Mouse (Mus musculus) neural tube, embryonic 11.5 days (tissue): ENCODE measurements around the gene Saa3. TPM values are rescaled to one million over a fixed set of nuclear protein-coding genes. Genes with fewer than 3 reads are reported as not detected.
"Not testable (repeated sequence)": the region's sequence is repeated elsewhere in the genome, so short reads cannot be mapped to it uniquely, and the experiment has no call there.

Source experiments
- ATAC-seq: fragments of 200-750 bp; cut with Nextera tagmentation; 2 replicates; pipeline ENCODE4 v1.8.0; 2017; ENCODE audit warnings: moderate number of reproducible peaks, mild to moderate bottlenecking, moderate TSS enrichment, moderate library complexity; ENCODE audit not compliant: insufficient read depth, low FRiP score, low TSS enrichment
- DNase-seq: peaks from one replicate; pipeline ENCODE4 v3.0.0-alpha.2; 2015; ENCODE audit warnings: low spot score
- H3K27ac ChIP-seq: fragments of 300-500 bp; sonication (generic); 2 replicates; pipeline ENCODE4 v1.5.1; 2014; ENCODE audit warnings: low read depth, mild to moderate bottlenecking, low read length
- H3K27me3 ChIP-seq: fragments of 300-500 bp; sonication (generic); 2 replicates; pipeline ENCODE4 v1.6.1; 2014; ENCODE audit warnings: mild to moderate bottlenecking, low read length, mixed read lengths; ENCODE audit not compliant: control insufficient read depth, insufficient read depth
- H3K36me3 ChIP-seq: fragments of 300-500 bp; sonication (generic); 2 replicates; pipeline ENCODE4 v1.6.1; 2014; ENCODE audit warnings: mild to moderate bottlenecking, low read length, moderate library complexity, mixed read lengths; ENCODE audit not compliant: control insufficient read depth, insufficient read depth
- H3K4me1 ChIP-seq: fragments of 300-500 bp; sonication (generic); 2 replicates; pipeline ENCODE4 v1.6.1; 2014; ENCODE audit warnings: low read length, mixed read lengths; ENCODE audit not compliant: control insufficient read depth, insufficient read depth
- H3K4me2 ChIP-seq: fragments of 300-500 bp; sonication (generic); 2 replicates; pipeline ENCODE4 v1.6.1; 2014; ENCODE audit warnings: low read depth, mild to moderate bottlenecking, moderate library complexity
- H3K4me3 ChIP-seq: fragments of 300-500 bp; sonication (generic); 2 replicates; pipeline ENCODE4 v1.5.1; 2014; ENCODE audit warnings: low read depth, low read length
- H3K9ac ChIP-seq: fragments of 300-500 bp; sonication (generic); 2 replicates; pipeline ENCODE4 v1.6.1; 2014; ENCODE audit warnings: mild to moderate bottlenecking, low read length
- H3K9me3 ChIP-seq: fragments of 300-500 bp; sonication (generic); 2 replicates; pipeline ENCODE4 v1.6.1; 2016; ENCODE audit warnings: low read length; ENCODE audit not compliant: control insufficient read depth
- WGBS: fragments of 180-500 bp; shearing (Covaris S2); extraction: QIAGEN DNeasy Blood & Tissue Kit; methylation state at CpG from one replicate; pipeline ENCODE4 v1.1.7; 2014; 5-methylcytosine and 5-hydroxymethylcytosine counted together
- polyA plus RNA-seq: library from polyadenylated mRNA; unstranded; fragments of >200 nt; fragmentation: Nextera tagmentation; extraction: Ambion mirVana; gene quantifications from 2 replicates; pipeline ENCODE4 v1.2.1, GENCODE M21; 2014

Saa3 gene
- 0.41 TPM in 1 of 2 replicates, not detected in the other for polyA plus RNA-seq

- no peak for ATAC-seq
- 85% methylated on average over 5 of the region's 5 CpGs for WGBS
- H3K4me1 ChIP-seq, result no peaks in the 10 kb centered on the region
These were observed at the start of gene Saa3 for GRCm38 (mm10) chr7:46715600-46715999. TSS of gene Saa3 (minus strand) at chr7:46715700.

GRCm38 (mm10) chr7:46764672-46765071 lies 49.2 kb upstream of the Saa3 start:
- no peak overlapping the region for H3K9ac ChIP-seq
- no peak overlapping the region for H3K4me2 ChIP-seq
- 92% methylated on average over 8 of the region's 8 CpGs for WGBS
- no peaks in the 10 kb centered on the region for H3K9me3 ChIP-seq
- no peak overlapping the region for H3K27ac ChIP-seq
- no peaks in the 10 kb centered on the region for H3K4me1 ChIP-seq
- peaks cover 13% of the 10 kb centered on the region for H3K36me3 ChIP-seq
- DNase-seq (no peak), ATAC-seq (no peak)
- no peak overlapping the region for H3K4me3 ChIP-seq
- H3K27me3 ChIP-seq, result no peaks in the 10 kb centered on the region

More at GRCm38 (mm10) chr7:46715600-46715999, at the start of gene Saa3:
- Histone ChIP-seq H3K9ac (no peak within 1 kb of the TSS), H3K9me3 (no peaks in the 10 kb centered on the region), H3K27me3 (no peaks in the 10 kb centered on the region), H3K27ac (no peak within 1 kb of the TSS), H3K4me2 (no peak within 1 kb of the TSS), H3K4me3 (no peak within 1 kb of the TSS), H3K36me3 (no peaks in the 10 kb centered on the region)
- DNase-seq, result no peak

- H3K9me3 ChIP-seq, result no peaks in the 10 kb centered on the region
- 92% methylated on average over 5 of the region's 5 CpGs for WGBS
- ATAC-seq (no peak), DNase-seq (no peak)
- no peak overlapping the region for H3K27ac ChIP-seq
- H3K4me1 ChIP-seq, result no peaks in the 10 kb centered on the region
- H3K27me3 ChIP-seq, result no peaks in the 10 kb centered on the region
- H3K36me3 ChIP-seq, result peaks cover 6% of the 10 kb centered on the region; the same call in 1 of the 2 replicates
- H3K4me3 ChIP-seq, result no peak overlapping the region
- H3K4me2 ChIP-seq, result no peak overlapping the region
- no peak overlapping the region for H3K9ac ChIP-seq
These were observed 47.1 kb upstream of the Saa3 start for GRCm38 (mm10) chr7:46762601-46763000.

GRCm38 (mm10) chr7:46761049-46761795 lies 45.7 kb upstream of the Saa3 start:
- Histone ChIP-seq H3K27ac (no peak overlapping the region), H3K4me3 (no peak overlapping the region), H3K9me3 (no peaks in the 10 kb centered on the region), H3K36me3 (peaks cover 6% of the 10 kb centered on the region; the same call in 1 of the 2 replicates), H3K27me3 (no peaks in the 10 kb centered on the region), H3K9ac (no peak overlapping the region), H3K4me2 (no peak overlapping the region), H3K4me1 (no peaks in the 10 kb centered on the region)
- DNase-seq (no peak), ATAC-seq (no peak)
- WGBS, result 77% methylated on average over 11 of the region's 11 CpGs

- no peak within 1 kb of the TSS for H3K27ac ChIP-seq
- H3K4me1 ChIP-seq, result no peaks in the 10 kb centered on the region
- no peak within 1 kb of the TSS for H3K4me3 ChIP-seq
- DNase-seq (no peak), ATAC-seq (no peak)
- H3K36me3 ChIP-seq, result no peaks in the 10 kb centered on the region
- no peaks in the 10 kb centered on the region for H3K9me3 ChIP-seq
- 82% methylated on average over 3 of the region's 3 CpGs for WGBS
- H3K4me2 ChIP-seq, result no peak within 1 kb of the TSS
- no peaks in the 10 kb centered on the region for H3K27me3 ChIP-seq
- H3K9ac ChIP-seq, result no peak within 1 kb of the TSS
These were observed 36.0 kb upstream of the Saa3 start, which contains the start of gene Saa2 for GRCm38 (mm10) chr7:46751490-46751889. TSS of gene Saa2 (plus strand) at chr7:46751790.

- no peaks in the 10 kb centered on the region for H3K4me1 ChIP-seq
- no peak overlapping the region for H3K4me2 ChIP-seq
- no peaks in the 10 kb centered on the region for H3K9me3 ChIP-seq
- no peaks in the 10 kb centered on the region for H3K36me3 ChIP-seq
- H3K4me3 ChIP-seq, result no peak overlapping the region
- DNase-seq (no peak), ATAC-seq (no peak)
- 52% methylated on average over 3 of the region's 3 CpGs for WGBS
- no peaks in the 10 kb centered on the region for H3K27me3 ChIP-seq
- no peak overlapping the region for H3K9ac ChIP-seq
- no peak overlapping the region for H3K27ac ChIP-seq
These were observed 33.0 kb upstream of the Saa3 start for GRCm38 (mm10) chr7:46748459-46748858.

- Histone ChIP-seq H3K4me1 (no peaks in the 10 kb centered on the region), H3K27ac (no peak overlapping the region), H3K27me3 (no peaks in the 10 kb centered on the region), H3K9me3 (no peaks in the 10 kb centered on the region), H3K36me3 (no peaks in the 10 kb centered on the region), H3K4me3 (no peak overlapping the region), H3K9ac (no peak overlapping the region), H3K4me2 (no peak overlapping the region)
- ATAC-seq (no peak), DNase-seq (no peak)
- WGBS, result 92% methylated on average over 7 of the region's 7 CpGs
These were observed 30.9 kb upstream of the Saa3 start for GRCm38 (mm10) chr7:46746381-46746780.

GRCm38 (mm10) chr7:46745816-46746215 lies 30.3 kb upstream of the Saa3 start:
- no peak overlapping the region for H3K27ac ChIP-seq
- H3K4me1 ChIP-seq, result no peaks in the 10 kb centered on the region
- no peak overlapping the region for H3K4me3 ChIP-seq
- DNase-seq (no peak), ATAC-seq (no peak)
- H3K27me3 ChIP-seq, result no peaks in the 10 kb centered on the region
- 81% methylated on average over 3 of the region's 3 CpGs for WGBS
- H3K4me2 ChIP-seq, result no peak overlapping the region
- H3K36me3 ChIP-seq, result no peaks in the 10 kb centered on the region
- no peak overlapping the region for H3K9ac ChIP-seq
- H3K9me3 ChIP-seq, result no peaks in the 10 kb centered on the region

GRCm38 (mm10) chr7:46742880-46743279 lies 27.4 kb upstream of the Saa3 start, which contains the start of gene Saa1:
TSS of gene Saa1 (minus strand) at chr7:46742980.
- WGBS, result 86% methylated on average over 2 of the region's 3 CpGs

More at GRCm38 (mm10) chr7:46742880-46743279, 27.4 kb upstream of the Saa3 start, which contains the start of gene Saa1:
- not testable (repeated sequence) for H3K9me3 ChIP-seq, H3K27ac ChIP-seq, DNase-seq, H3K4me2 ChIP-seq, ATAC-seq, H3K36me3 ChIP-seq, H3K9ac ChIP-seq, H3K4me3 ChIP-seq, H3K4me1 ChIP-seq, H3K27me3 ChIP-seq
